Mouse (Mus musculus) cerebellum, adult 9-11 months (tissue): ENCODE measurements around the gene Rpl12.

Source experiments
- DNase-seq: peaks from one replicate; pipeline ENCODE4 v3.0.0; 2022

Gene Rpl12

DNA sequence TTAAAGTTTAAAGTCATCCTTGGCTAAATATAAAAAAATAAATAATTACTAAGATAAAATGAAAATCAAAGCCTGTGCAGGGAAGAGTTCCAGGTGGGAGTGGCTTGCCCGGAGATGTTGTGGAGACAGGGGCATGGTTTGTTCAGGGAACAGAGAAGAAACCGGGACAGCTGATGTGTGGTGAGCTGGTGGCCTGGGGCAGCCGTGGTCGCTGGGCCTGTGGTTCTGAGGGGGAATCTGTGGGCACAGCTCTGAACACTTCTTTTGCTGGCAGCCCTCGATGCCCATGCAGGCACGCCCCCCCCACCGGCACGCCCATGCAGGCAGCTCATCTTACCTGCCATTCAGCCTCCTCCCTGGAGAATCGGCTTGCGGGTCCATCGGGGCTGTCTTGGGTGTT is 13.9 kb upstream of the Rpl12 start:
- DNase-seq: no peak

DNA sequence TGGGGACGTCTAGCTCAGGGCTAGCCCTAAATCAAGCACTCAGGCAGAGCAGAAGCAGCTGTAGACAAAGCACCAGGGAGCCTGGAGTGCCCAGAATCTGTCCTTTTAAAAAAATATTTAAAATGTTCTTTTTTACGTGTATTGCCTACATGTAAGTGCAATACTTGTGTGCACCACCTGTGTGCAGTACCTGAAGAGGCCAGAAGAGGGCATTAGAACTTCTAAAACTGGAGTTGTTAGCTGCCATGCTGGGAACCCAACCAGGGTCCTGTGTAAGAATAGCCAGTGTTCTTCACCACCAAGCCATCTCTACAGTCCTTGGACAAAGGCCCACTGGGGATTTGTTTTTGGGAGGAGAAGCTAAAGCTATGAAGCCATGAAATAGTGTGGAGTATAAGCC is 6.8 kb upstream of the Rpl12 start:
- DNase-seq: no peak

DNA sequence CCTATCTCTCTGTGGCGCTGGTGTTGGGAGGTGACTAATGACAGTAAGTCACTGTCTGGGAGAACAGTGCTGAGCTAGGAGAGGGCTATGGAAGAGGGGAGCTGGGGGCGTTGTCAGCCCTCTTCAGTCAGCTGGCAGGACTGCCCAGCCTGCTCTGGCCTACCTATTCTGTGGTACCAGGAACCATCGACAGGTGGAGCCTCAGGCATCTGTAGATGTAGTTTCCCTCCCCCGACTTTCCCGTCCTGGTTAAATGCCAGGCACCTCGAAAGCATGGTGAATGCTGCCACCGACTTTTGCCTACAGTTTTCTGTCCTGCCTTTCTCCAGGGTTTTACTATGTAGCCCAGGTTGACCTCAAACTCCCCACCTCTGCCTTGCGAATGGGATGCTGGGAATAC is 4.0 kb upstream of the Rpl12 start:
- no peak for DNase-seq

DNA sequence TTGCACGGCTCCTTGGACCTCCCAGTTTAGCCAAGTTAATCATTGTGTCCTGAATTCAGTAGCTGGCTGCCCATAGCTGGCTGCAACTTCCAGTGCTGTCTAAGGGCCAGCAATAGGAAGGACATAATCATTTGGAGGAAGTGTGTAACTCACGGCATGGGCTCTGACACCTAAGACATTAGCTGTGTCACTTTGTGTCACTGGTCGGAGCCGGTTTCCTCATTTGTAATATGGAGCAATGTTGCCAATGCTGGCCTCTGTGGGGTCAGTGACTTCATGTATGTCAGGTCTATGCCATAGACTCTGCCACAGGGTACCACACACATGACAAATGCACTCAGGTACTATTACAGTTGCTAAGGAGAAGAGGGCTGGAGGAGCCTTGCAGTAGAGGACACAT is 1.1 kb upstream of the Rpl12 start:
- DNase-seq: no peak

DNA sequence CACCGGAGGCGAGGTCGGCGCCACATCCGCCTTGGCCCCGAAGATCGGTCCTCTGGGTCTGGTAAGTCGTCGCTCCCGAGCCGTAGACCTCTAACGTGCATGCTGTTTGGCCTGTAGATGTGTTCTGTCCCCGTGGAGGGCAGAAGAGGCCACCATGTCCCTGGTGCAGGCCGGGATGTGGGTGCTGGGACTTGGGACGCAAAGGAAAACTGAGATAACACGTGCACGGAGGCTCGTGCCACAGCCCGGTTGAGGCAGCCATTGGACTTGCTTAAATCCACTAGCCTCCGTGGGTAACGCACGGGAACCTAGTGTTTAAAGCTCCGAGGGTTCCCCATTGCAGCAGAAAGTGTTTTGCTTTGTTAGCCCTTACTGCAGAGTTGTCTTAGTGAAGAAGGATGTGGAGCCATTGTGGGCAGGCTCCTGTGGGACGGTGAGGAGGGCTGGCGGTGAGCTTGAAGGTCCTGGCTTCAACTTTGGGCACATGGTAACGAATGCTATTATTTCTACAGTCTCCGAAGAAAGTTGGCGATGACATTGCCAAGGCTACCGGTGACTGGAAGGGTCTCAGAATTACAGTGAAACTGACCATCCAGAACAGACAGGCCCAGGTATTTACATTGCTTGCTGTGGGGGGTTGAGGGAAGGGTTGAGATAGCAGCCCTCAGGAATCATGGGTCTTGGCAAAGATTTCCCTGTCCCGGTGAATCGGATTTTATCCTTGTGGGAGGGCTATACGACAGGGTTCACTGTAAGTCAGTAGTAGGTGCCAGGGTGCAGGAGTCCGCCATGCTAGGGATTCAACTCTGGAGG is 909 bp downstream of the Rpl12 start:
- DNase-seq: no peak

DNA sequence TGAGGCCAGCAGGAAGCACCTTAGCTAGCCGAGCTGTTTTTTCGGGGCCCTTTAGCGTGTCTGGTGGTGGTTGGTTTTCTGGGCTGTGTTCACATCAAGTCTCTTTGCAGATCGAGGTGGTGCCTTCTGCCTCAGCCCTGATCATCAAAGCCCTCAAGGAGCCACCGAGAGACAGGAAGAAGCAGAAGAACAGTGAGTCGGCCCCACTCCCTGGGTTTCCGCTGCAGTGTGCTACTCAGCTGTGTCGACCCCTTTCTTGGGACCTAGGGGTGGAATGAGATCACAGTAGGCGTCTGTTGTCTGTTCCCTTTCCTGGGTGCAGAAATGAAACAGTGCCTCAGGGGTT is 1.5 kb downstream of the Rpl12 start:
- DNase-seq: no peak

DNA sequence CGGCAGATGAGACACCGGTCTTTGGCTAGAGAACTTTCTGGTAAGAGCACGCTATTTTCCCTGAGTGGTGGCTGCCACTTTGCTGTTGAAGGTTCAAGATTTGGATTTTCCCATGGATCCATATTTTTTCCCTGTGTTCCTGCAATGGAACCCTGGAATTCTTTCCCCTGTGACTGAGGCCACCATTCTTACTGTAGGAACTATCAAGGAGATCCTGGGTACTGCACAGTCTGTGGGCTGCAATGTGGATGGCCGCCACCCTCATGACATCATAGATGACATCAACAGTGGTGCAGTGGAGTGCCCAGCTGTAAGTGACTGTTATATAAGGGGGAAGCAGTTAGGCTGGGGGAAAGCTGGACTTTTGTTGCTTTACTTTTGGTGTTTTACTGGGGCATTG is 2.2 kb downstream of the Rpl12 start:
- no peak for DNase-seq

DNA sequence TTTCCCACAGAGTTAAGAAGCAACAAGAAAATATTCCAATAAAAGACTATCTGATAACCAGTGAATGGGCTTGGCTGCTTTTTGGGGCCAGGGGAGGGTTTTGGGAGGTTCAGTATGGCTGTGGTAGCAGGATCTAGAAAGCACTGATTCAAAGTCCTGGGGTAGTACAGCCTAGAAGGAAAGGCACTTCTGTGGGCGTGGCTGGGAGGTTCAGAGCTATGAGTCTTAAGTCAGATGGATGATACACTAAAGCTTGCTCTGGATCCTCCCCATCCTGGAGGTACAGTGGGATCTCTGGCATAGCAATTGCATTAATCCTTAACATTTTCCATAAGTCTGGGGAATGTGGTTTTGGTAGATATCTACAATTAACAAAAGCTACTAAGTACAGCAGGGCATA is 2.6 kb downstream of the Rpl12 start:
- no peak for DNase-seq

DNA sequence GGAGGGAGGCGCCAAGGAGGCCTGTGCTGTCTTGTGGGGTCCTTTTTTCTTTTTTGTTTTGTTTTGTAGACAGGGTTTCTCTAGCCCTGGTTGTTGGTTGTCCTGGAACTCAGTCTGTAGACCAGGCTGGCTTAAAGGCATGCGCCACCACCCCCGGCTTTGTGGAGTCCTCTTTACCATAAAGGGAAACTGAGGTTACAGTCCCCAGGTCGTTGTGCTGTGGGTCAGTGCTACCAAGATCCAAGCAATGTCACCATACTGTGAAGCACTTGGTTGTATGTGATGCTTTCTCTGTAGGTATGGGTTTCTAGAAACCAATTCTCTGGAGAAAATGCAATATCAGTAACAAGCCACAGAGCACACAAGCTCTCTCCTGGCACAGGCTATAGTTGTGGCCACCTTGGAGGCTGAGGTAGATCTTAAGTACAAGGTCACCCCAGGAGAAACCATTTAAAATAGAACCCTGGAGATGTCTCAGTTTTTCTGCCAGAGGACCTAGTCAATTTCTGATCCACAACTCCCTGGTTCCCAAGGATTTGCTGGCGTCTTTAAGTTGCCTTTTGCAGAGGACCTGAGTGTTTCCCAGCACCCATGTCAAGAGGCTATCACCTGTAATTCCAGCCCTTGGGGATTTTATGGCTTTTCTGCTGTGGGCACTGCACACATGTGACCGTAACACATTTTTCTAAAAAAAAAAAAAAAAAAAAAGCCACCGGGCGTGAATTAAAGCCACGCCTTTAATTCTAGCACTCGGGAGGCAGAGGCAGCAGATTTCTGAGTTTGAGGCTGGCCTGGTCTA is 3.5 kb downstream of the Rpl12 start:
- DNase-seq: no peak

DNA sequence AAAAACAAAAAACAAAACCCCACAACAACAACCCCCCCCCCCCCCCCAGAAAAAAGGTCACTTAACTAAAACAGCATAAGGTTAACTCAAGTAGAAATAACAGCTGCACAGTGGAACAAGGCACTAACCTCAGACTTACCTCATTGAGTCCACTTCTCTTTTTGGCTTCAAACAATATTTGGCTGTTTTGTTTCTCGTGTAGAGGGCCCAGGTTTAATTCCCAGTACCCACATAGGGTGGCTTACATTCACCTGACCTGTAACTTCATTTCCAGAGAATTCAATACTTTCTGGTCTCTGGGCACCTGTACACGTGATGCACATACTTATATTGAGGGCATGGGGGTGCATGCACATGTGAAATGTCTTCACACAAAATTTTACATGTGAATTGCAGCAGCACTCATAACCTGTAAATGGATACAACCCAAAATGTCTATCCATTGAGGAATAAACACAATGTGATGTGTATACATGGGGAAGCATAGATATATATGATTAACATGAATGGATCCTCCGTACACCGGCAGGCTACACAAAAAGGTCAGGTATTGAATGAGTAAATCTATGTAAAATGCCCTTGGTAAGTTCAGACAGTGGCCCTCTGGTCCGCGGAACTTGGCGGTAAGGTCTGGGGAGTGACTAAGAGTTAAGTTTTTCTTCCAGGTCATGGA is 4.3 kb downstream of the Rpl12 start:
- no peak for DNase-seq

DNA sequence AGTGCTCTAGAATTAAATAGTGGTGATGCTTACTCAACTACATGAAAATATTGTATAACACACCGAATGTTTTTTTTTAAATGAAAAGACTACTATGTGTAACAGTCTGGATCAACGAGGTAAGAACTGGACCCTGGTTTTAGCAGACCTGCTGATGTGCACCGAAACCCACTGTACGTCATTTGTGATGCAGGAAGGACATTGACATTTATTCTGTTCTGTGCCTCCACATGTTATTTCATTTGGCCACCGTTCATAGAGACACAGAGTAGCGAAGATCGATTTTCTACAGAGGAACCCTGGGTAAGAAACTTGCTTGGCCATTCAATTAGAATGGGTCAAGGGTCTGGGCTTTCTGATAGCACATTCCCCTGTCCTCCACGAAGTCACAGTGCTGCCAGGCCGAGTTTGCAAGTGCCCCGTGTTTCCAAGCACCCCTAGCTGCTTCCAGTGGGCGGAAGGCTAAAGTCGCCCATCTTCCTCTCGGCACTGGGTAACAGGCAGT is 4.9 kb downstream of the Rpl12 start:
- no peak for DNase-seq

DNA sequence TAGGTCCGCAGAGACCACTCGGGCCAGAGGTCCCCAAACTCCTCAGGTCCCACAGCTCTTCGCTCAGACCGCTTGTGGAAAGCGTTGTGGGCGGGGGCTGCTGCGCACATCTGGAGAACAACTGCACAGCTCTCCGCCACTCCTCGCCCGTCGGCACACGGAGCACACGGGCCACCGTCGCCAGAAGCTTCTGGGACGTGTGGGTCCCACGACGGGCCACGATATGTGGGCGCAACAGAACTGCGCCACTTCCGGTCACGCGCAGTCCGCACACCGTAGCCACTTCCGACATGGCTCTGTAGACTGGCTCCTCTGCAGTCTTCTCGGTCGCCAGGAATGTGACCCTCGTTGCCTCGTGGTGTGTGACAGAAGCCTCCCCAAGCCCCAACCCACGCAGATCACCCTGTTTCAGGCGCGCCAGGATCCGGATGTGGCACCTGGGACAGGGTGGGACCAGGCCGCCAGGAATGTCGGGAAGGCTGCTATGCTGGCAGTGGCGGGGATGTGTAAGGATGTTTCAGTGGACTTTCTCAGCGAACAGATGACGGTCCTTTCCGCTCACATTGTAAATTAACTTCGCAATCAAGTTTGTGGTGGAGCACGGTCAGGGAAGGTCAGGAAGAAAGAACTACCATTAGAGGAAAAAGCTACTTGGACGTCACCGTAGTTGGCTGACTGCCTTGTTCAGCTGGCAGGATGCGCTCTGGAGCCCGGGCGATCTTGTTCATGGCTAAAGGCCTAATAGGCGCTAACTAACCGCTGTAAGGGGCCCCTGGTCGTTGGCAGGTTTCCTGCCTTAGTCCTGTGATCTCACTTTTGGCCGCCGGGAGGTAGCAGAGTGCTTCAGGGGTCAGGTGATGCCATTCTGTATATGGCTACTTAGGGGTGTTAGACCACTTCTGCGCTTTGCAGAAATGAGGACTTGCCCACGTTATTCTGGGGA is 5.6 kb downstream of the Rpl12 start:
- DNase-seq: peak; percentile 91

DNA sequence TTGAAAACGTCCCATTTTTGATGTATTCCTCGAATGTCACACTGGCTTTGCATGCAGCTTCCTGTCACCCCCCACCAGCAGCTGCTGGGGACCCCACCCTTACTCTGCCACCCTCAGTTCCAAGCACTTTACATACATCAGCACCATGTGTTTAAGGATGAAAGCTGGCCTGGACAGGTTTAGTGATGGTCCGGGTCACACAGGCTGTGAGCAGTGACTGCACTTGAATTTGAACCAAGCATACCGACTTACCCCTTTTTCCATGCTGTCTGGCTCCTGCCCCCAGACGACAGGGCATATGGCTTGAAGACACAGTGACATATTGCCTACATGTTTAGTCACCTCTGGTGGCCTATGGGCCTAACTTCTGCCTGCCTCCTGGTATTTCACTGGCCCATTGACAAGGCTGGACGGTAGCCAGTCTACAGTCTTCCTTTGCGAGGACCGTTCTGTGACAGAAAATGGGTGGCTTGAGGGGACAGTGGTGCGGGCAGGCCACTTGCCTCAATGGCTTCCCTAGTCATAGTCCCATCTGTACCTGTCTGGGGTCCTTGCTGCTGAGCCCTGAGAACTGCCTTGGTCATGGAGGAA is 6.8 kb downstream of the Rpl12 start:
- peak; percentile 64 for DNase-seq

DNA sequence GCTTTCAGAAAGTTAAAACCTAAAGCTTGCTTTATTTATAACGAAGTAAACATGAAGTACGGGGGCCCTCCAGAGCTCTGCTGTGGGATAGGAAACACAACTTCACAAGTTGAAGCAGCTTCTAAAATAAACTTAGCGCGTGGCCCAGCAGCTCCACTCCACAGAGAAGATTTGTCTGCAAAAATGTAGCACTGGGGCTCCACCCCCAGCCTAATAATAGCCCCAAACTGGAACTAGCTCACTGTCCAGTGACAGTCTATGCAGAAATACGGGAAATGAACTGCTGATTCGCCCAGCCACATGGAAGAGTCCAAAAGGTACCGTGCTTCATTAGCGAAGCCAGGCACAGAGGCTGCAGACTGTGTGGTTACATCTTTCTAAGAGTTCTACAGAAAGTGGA is 8.0 kb downstream of the Rpl12 start:
- no peak for DNase-seq

DNA sequence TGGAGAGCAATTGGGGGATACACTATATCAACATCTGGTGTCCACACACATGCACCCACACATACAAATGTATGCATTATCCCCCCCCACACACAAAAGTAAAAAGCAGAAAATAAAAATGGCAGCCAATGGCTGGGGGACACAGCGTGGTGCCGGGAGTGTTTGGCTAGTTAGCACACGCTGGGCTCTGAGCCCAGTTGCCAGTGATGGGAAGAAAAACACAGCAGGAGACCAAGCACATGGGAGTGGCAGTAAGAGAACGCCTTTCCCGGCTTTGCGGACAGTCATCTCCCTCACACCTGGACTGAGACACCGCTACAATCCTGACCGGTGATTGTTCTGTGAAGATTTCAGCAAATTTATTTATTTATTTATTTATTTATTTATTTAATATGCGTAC is 9.9 kb downstream of the Rpl12 start:
- peak; percentile 67 for DNase-seq

DNA sequence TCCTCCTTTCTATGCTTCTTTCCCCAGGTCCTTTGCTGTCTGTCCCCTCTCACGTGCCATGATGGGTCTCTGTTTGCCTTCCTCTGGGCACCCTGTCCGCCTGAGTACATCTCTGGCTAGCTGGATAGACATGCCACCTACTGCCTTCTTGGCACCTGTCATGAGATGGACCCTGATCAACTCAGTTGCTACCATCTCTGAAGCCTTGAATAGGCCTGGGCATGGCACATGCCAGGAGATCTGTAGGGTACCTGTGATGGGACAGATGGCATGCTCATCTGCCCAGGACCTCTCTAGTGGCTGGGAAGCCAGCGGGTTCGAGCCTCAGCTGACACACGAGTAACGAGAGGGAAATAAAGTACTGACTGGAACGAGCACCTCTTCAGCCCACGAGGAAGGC is 12.9 kb downstream of the Rpl12 start:
- DNase-seq: no peak

DNA sequence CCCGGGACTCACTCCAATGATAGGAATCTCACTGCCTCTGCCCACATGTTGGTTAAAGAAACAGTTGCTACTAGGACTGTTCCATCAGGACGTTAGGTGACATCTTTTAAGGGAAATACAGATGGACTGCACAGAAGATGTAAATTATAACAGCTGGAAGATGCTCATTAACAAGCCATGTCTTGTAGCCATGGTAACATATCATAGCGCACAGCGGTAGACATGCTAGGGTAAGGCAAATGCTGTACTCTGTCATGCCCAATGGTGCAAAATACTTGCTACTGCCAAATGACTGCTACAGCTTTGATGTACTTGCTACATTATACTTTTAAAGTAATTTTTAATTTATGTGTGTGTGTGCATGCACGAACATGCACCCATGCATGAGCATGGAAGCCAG is 15.8 kb downstream of the Rpl12 start:
- no peak for DNase-seq

DNA sequence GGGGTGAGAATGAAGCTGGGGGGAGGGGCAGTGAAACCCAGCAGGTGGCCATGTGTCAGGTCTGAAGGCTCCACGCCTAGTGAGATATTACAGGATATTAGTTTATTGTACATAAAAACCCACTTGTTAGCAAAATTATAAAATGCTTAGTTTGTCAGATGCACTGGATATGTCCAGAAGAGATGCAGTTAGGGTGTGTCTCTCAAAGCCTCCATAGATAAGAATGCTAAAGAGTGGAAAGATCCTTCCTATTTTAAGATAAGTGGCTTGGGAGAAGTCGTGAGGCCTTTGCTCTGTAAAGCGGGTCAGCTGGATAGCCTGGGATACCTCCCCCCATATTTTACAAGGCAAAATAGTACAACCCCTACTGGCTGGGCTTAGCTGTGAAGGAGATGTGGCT is 17.3 kb downstream of the Rpl12 start:
- no peak for DNase-seq

DNA sequence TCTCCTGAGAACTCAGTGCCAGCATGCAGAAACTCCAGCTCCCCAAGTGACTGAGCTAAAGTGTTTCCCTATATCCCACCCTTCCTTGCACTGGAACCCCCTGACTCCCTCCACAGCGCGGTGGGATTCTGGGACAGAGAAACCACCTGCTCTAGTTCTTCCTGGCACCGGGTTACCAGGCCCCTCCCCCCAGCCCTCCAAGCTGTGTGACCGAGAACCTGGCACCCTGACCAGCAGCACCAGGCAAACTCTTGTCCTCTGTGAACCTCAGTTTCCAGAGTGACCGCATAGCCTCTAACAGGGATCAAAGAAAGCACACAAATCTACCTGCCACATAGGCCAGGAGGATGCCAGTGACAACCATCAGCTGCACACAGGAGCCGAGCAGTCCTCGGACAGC is 18.3 kb downstream of the Rpl12 start:
- peak; percentile 55 for DNase-seq

DNA sequence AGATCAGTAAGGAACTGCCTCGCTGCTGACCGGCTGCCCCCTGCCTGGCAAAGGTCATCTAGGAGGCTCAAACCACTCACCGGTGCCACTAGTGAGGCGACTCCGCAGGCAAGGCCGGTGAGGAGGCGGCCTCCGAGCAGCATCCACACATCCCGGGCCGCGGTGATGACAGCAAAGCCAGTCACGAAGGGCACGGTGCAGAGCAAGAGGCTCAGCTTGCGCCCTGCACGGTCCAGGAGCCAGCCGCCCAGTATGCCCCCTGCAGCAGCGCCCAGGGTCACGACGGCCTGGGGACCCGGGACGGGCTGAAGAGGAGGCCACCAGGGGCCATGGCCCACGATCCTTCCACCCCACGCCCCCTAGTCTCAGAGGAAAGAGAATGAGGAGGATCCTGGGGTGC is 19.9 kb downstream of the Rpl12 start:
- peak; percentile 63 for DNase-seq

DNA sequence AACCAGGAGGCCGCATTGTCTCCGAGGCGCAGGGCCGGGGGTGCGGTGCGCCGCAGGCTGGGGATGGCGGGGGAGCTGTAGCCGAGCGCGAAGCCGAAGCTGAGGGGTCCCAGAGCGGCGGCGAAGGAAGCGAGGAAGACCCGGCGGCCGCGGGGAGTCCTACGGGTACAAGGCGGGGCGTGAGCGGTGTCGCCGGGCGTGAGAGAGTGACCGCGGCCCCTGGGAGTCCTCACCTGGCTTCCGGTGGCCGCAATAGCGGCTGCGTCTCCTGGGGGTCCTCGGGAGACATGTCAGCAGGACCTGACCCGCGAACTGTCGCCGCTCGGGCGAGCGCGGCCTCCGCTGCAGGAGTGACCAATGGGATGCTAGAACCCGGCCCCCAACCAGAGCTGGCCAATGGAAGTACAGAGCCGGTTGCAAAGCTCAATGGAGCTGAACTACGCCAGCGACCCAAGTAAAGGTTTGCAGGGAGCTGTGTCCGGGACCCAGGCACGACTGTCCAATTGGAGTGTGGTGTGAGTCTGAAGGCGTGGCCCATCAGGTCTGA is 20.4 kb downstream of the Rpl12 start, which contains the start of gene Slc2a8:
Gene Slc2a8, minus strand, starts transcription at position 359 of the 547 bp plus-strand sequence.
- DNase-seq: peak; percentile 96

DNA sequence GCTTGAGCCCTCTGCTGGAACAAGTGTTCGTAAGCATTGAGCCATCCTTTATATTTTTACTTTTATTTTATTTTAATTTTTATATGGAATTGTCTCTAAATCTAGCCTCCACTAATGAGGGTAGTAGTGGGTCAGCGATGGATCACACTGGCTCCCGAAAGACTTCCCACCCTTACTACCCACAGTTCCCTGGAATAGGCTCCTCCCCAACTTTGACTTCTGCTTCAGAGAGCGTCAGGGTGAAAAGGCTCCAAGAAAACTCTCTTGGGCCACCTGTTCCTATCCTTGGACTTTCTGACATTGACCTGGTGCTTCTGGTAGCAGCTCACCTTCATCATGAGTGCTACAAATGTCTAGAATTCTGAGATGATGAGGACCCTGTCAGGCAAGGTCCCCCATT is 21.3 kb downstream of the Rpl12 start:
- no peak for DNase-seq
